Comparison of ENCODE assay signal across 23 mouse cellular contexts in the genomic region with DNA sequence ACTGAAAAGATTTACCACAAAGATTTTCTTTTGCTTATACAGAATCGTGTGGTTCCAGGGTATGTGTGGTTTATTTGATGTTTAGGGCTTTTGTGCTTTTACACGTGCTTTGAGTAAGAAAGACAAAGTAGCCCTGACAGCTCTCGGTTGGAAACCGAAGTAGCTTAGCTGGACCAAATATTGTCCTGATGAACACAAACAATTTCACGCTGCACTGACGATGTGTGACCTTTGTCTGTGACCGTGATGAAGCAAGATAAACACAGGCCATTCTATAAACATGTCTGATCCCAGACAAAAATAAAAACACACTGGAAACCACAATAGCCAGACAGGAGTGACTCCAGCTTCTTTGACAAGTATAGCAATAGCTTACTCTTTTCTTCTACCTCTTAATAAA.
A peak's percentile ranks its signal among the peaks of the same experiment; 100 is the strongest.
DNase-seq lines count a peak whose midpoint lies in the region; ATAC-seq and TF ChIP-seq lines count a peak whose summit lies in the region.
"Had no signal": no experiment of that assay in that cellular context is flagged by ENCODE, and none has a peak within 500 bp of the region (broad histone marks: within the 10 kb centered on the region; RNA-seq: fewer than 3 reads in every experiment).

No protein-coding gene starts in this region.

- no peaks in the 10 kb centered on the region for H3K36me3 ChIP-seq in hindbrain, embryonic 11.5 days (ENCODE audit: control insufficient read depth, insufficient read depth, low read length)
- no peaks in the 10 kb centered on the region for H3K36me3 ChIP-seq in hindbrain, embryonic 14.5 days (replicated peaks; ENCODE audit: control insufficient read depth, insufficient read depth)
- no peaks in the 10 kb centered on the region for H3K36me3 ChIP-seq in stomach, postnatal 0 days (ENCODE audit: control insufficient read depth, insufficient read depth, low read length)
- H3K36me3 ChIP-seq: embryonic facial prominence, embryonic 13.5 days; forebrain, embryonic 10.5 days; heart, embryonic 13.5 days; hindbrain, embryonic 15.5 days had no signal

- H3K27me3 ChIP-seq in hindbrain, embryonic 11.5 days (ENCODE audit: control insufficient read depth, insufficient read depth, low read length) = no peaks in the 10 kb centered on the region
- no peaks in the 10 kb centered on the region for H3K27me3 ChIP-seq in hindbrain, embryonic 14.5 days (ENCODE audit: control insufficient read depth, insufficient read depth, low read length)
- H3K27me3 ChIP-seq in stomach, postnatal 0 days (ENCODE audit: control insufficient read depth, insufficient read depth, low read length) = no peaks in the 10 kb centered on the region
- H3K27me3 ChIP-seq: embryonic facial prominence, embryonic 13.5 days; heart, embryonic 13.5 days; hindbrain, embryonic 15.5 days had no signal

- H3K4me3 ChIP-seq in hindbrain, embryonic 11.5 days (ENCODE audit: low read depth, low read length) = no peak overlapping the region
- H3K4me3 ChIP-seq in hindbrain, embryonic 14.5 days (replicated peaks; ENCODE audit: low read length) = no peak overlapping the region
- no peak overlapping the region for H3K4me3 ChIP-seq in stomach, postnatal 0 days (ENCODE audit: low read depth, low read length)
- H3K4me3 ChIP-seq: embryonic facial prominence, embryonic 13.5 days; forebrain, embryonic 10.5 days; gastrocnemius, adult 2 months; heart, embryonic 13.5 days; hindbrain, embryonic 15.5 days had no signal

- no peaks in the 10 kb centered on the region for H3K9me3 ChIP-seq in hindbrain, embryonic 11.5 days (ENCODE audit: control insufficient read depth, low read length)
- no peaks in the 10 kb centered on the region for H3K9me3 ChIP-seq in hindbrain, embryonic 14.5 days (ENCODE audit: control insufficient read depth, low read length)
- no peaks in the 10 kb centered on the region for H3K9me3 ChIP-seq in stomach, postnatal 0 days (ENCODE audit: control insufficient read depth, low read length)
- H3K9me3 ChIP-seq: embryonic facial prominence, embryonic 13.5 days; forebrain, embryonic 10.5 days; heart, embryonic 13.5 days; hindbrain, embryonic 15.5 days had no signal

- DNase-seq in embryo, embryonic 10.5 days (ENCODE audit: low spot score) = peak; percentile 24
- DNase-seq in embryo, embryonic 11 days = no peak
- DNase-seq in hindbrain, embryonic 11.5 days (ENCODE audit: low spot score) = peak; percentile 4
- DNase-seq in hindbrain, embryonic 14.5 days (ENCODE audit: low spot score) = no peak
- peak; percentile 57 for DNase-seq in Muller cell, postnatal 12 days (ENCODE audit: inconsistent ontology term)
- DNase-seq in mesoderm, embryonic 11.5 days (ENCODE audit: low read depth, low spot score) = peak; percentile 14
- no peak for DNase-seq in stomach, postnatal 0 days (ENCODE audit: low spot score)
- DNase-seq in left cerebral cortex, adult 8-10 months (ENCODE audit: low spot score in 2 of 2) = no peak
- DNase-seq: adrenal gland, postnatal 14 days; cerebellum, adult 2 months; cerebellum, postnatal 10 days; gastrocnemius, adult 2 months; gastrocnemius, postnatal 25 days; heart, postnatal 4 days had no signal

- no peak for ATAC-seq in hindbrain, embryonic 11.5 days (ENCODE audit: low FRiP score)
- ATAC-seq in hindbrain, embryonic 14.5 days (ENCODE audit: low FRiP score) = no peak
- ATAC-seq in stomach, postnatal 0 days (ENCODE audit: low FRiP score, low TSS enrichment) = no peak
- ATAC-seq: activated CD4-positive, CD25-positive, alpha-beta regulatory T cell, adult 4 months; forebrain, embryonic 14.5 days; inflammation-experienced regulatory T-cells, adult 6 months; intestine, postnatal 0 days; Patski had no signal

- H3K4me1 ChIP-seq in hindbrain, embryonic 11.5 days (replicated peaks; ENCODE audit: control insufficient read depth, insufficient read depth, low read length) = no peaks in the 10 kb centered on the region
- H3K4me1 ChIP-seq in hindbrain, embryonic 14.5 days (replicated peaks; ENCODE audit: control insufficient read depth, insufficient read depth, low read length) = no peaks in the 10 kb centered on the region
- H3K4me1 ChIP-seq in stomach, postnatal 0 days (replicated peaks; ENCODE audit: control insufficient read depth, insufficient read depth) = no peaks in the 10 kb centered on the region
- H3K4me1 ChIP-seq: embryonic facial prominence, embryonic 13.5 days; heart, embryonic 13.5 days; hindbrain, embryonic 15.5 days had no signal

- H3K9ac ChIP-seq in hindbrain, embryonic 11.5 days (ENCODE audit: low read depth, low read length) = no peak overlapping the region
- no peak overlapping the region for H3K9ac ChIP-seq in hindbrain, embryonic 14.5 days
- H3K9ac ChIP-seq in stomach, postnatal 0 days (ENCODE audit: low read length) = no peak overlapping the region
- H3K9ac ChIP-seq: embryonic facial prominence, embryonic 13.5 days; heart, embryonic 13.5 days; hindbrain, embryonic 15.5 days had no signal

- TF ChIP-seq EP300 in stomach, postnatal 0 days (optimal IDR thresholded peaks at IDR 0.05) = no peak

- WGBS in hindbrain, embryonic 11.5 days = 18% methylated on average over 7 of the region's 7 CpGs
- WGBS in hindbrain, embryonic 14.5 days = 12% methylated on average over 7 of the region's 7 CpGs
- 29% methylated on average over 7 of the region's 7 CpGs for WGBS in stomach, postnatal 0 days

- no peak overlapping the region for H3K4me2 ChIP-seq in hindbrain, embryonic 11.5 days (replicated peaks; ENCODE audit: low read depth, low read length)
- no peak overlapping the region for H3K4me2 ChIP-seq in hindbrain, embryonic 14.5 days (replicated peaks)
- H3K4me2 ChIP-seq in stomach, postnatal 0 days (replicated peaks; ENCODE audit: low read depth) = no peak overlapping the region
- H3K4me2 ChIP-seq: embryonic facial prominence, embryonic 13.5 days; heart, embryonic 13.5 days; hindbrain, embryonic 15.5 days had no signal

- TF ChIP-seq CTCF in stomach, postnatal 0 days (IDR thresholded peaks at IDR 0.05; ENCODE audit: low read depth) = no peak

- H3K27ac ChIP-seq in hindbrain, embryonic 11.5 days (ENCODE audit: low read depth, low read length) = no peak overlapping the region
- H3K27ac ChIP-seq in hindbrain, embryonic 14.5 days = no peak overlapping the region
- no peak overlapping the region for H3K27ac ChIP-seq in stomach, postnatal 0 days (replicated peaks)
- H3K27ac ChIP-seq: embryonic facial prominence, embryonic 13.5 days; forebrain, embryonic 10.5 days; gastrocnemius, adult 2 months; heart, embryonic 13.5 days; hindbrain, embryonic 15.5 days had no signal

Comparison
In these comparisons a context has a peak if more than half of its experiments do, and no peak if none do; other contexts are left out.
1. DNase-seq: peak in embryo, embryonic 10.5 days (single experiment), hindbrain, embryonic 11.5 days (single experiment), Muller cell, postnatal 12 days (single experiment) and mesoderm, embryonic 11.5 days (single experiment); none in embryo, embryonic 11 days (single experiment), hindbrain, embryonic 14.5 days (single experiment), stomach, postnatal 0 days (single experiment) and left cerebral cortex, adult 8-10 months (0 of 2).